Mouse (Mus musculus) kidney, adult 2 months (tissue): ENCODE data around the gene Slc35b4.

Experiments
- CTCF ChIP-seq: fragments of 200-500 bp; conservative IDR thresholded peaks from 2 replicates; pipeline ENCODE4 v1.5.1; 2011; ENCODE audit warnings: low read depth, mild to moderate bottlenecking, control low read depth, low read length, moderate library complexity, mixed read lengths; ENCODE audit not compliant: insufficient read depth, insufficient read length
- POLR2A ChIP-seq: fragments of 200-500 bp; IDR thresholded peaks from one replicate; pipeline ENCODE4 v1.6.1; 2011; ENCODE audit warnings: low read depth, low read length, control low read depth

DNA sequence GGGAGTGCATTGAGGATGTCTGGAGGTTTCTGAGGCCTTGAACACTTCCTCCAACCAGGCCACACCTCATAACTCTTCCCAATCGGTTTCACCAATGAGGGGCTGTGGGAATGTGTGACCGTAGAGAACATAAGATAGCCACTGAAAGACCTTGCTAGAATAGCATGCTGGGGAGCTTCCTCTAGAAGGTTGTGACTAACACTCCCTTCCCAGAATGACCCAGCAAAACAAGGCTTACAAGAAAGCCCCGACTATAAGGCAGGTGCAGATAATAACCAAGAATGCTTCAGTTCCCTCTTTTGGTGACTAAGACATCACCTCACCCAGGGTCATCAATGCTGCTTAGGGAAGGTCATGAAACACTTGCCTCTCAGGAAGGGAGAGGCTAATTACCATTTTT is 12.6 kb upstream of the Slc35b4 start:
- TF ChIP-seq POLR2A (no peak), CTCF (no peak)
